Mouse (Mus musculus) neural tube, embryonic 12.5 days (tissue): ENCODE results near the gene Ezr. TPM values are rescaled to one million over a fixed set of nuclear protein-coding genes. Genes with fewer than 3 reads are reported as not detected.

Experiments
- ATAC-seq: fragments of 200-750 bp; cut with Nextera tagmentation; 2 replicates; pipeline ENCODE4 v1.8.0; 2017; ENCODE audit warnings: low read depth, mild to moderate bottlenecking, moderate TSS enrichment, moderate library complexity; ENCODE audit not compliant: low FRiP score
- H3K27ac ChIP-seq: fragments of 300-500 bp; sonication (generic); 2 replicates; pipeline ENCODE4 v1.5.1; 2016
- H3K27me3 ChIP-seq: fragments of 300-500 bp; sonication (generic); replicated peaks from 2 replicates; pipeline ENCODE4 v1.6.1; 2016; ENCODE audit warnings: mild to moderate bottlenecking
- H3K36me3 ChIP-seq: fragments of 300-500 bp; sonication (generic); 2 replicates; pipeline ENCODE4 v1.6.1; 2016; ENCODE audit warnings: mild to moderate bottlenecking
- H3K4me1 ChIP-seq: fragments of 300-500 bp; sonication (generic); 2 replicates; pipeline ENCODE4 v1.6.1; 2016
- H3K4me2 ChIP-seq: fragments of 300-500 bp; sonication (generic); replicated peaks from 2 replicates; pipeline ENCODE4 v1.6.1; 2016; ENCODE audit warnings: mild to moderate bottlenecking
- H3K4me3 ChIP-seq: fragments of 300-500 bp; sonication (generic); 2 replicates; pipeline ENCODE4 v1.5.1; 2016
- H3K9ac ChIP-seq: fragments of 300-500 bp; sonication (generic); 2 replicates; pipeline ENCODE4 v1.6.1; 2016; ENCODE audit warnings: mild to moderate bottlenecking
- H3K9me3 ChIP-seq: fragments of 300-500 bp; sonication (generic); 2 replicates; pipeline ENCODE4 v1.6.1; 2016; ENCODE audit warnings: mild to moderate bottlenecking
- WGBS: fragments of 180-500 bp; shearing (Covaris S2); methylation state at CpG from one replicate; pipeline ENCODE4 v1.1.7; 2016; 5-methylcytosine and 5-hydroxymethylcytosine counted together
- polyA plus RNA-seq: library from polyadenylated mRNA; unstranded; fragments of >200 nt; fragmentation: Nextera tagmentation; extraction: Ambion mirVana; gene quantifications from 2 replicates; pipeline ENCODE4 v1.2.1, GENCODE M21; 2016

Gene Ezr
- polyA plus RNA-seq, 1 experiment from 2014 or later: 87.8 TPM

DNA sequence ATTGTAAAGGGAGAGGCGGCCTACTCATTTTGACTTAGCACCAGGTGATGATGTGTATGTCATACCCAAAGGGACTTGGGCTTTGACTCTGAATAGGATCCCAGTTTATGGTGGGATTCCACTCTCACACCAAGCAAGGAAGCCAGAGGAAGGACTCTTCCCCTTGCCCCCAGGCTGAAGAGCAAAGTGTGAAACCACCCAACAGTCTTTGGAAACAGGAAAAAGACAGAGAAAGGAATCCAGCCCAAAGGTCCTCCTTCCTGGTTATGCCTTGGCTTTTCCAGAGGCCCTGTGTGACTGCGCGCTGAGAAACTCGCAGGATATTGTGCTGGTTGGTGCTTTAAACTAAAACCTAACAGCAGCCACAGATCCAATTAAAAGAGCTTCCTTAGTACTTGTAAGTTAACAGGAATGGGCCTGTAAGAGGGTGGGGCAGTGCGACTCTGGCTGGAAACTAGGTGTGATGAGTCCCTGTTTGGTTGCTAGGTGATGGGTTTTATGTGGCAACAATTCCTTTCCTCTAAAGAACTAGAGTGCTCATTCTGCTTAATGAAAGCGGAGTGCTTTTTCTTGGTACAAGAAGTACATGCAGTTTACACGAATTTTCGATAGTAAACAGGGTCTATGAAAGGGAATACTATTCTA, 26.1 kb upstream of the Ezr start:
- no peak for ATAC-seq
- no peak overlapping the region for H3K9ac ChIP-seq
- WGBS: 57% methylated on average over 8 of the region's 8 CpGs

GRCm38 (mm10) chr17:6807827-6808520, 25.4 kb upstream of the Ezr start:
- no peak overlapping the region for H3K4me3 ChIP-seq
- H3K27ac ChIP-seq: no peak overlapping the region
- ATAC-seq: no peak
- 83% methylated on average over 16 of the region's 16 CpGs for WGBS
- H3K9me3 ChIP-seq: no peaks in the 10 kb centered on the region
- H3K36me3 ChIP-seq: no peaks in the 10 kb centered on the region
- H3K27me3 ChIP-seq: no peaks in the 10 kb centered on the region
- H3K9ac ChIP-seq: no peak overlapping the region
- no peak overlapping the region for H3K4me2 ChIP-seq
- H3K4me1 ChIP-seq: peaks cover 16% of the 10 kb centered on the region

More for the DNA sequence above, 26.1 kb upstream of the Ezr start:
- H3K27me3 ChIP-seq: no peaks in the 10 kb centered on the region
- H3K36me3 ChIP-seq: no peaks in the 10 kb centered on the region
- peaks cover 16% of the 10 kb centered on the region for H3K4me1 ChIP-seq
- no peaks in the 10 kb centered on the region for H3K9me3 ChIP-seq
- H3K4me3 ChIP-seq: no peak overlapping the region
- H3K4me2 ChIP-seq: no peak overlapping the region
- H3K27ac ChIP-seq: no peak overlapping the region

- Histone ChIP-seq H3K9me3 (0 out of 2 replicates have a peak, but pooled peaks cover 5% of the 10 kb centered on the region), H3K4me1 (peaks cover 4% of the 10 kb centered on the region; the same call in 1 of the 2 replicates), H3K36me3 (no peaks in the 10 kb centered on the region), H3K4me3 (no peak overlapping the region), H3K27me3 (no peaks in the 10 kb centered on the region), H3K4me2 (no peak overlapping the region), H3K27ac (no peak overlapping the region), H3K9ac (no peak overlapping the region)
- WGBS: 77% methylated on average over 6 of the region's 6 CpGs
- no peak for ATAC-seq
These were observed 22.4 kb upstream of the Ezr start for GRCm38 (mm10) chr17:6804853-6805543.

- Histone ChIP-seq H3K4me2 (no peak overlapping the region), H3K4me3 (no peak overlapping the region), H3K9ac (no peak overlapping the region), H3K27ac (no peak overlapping the region), H3K36me3 (no peaks in the 10 kb centered on the region), H3K9me3 (0 out of 2 replicates have a peak, but pooled peaks cover 5% of the 10 kb centered on the region), H3K4me1 (peaks cover 4% of the 10 kb centered on the region; the same call in 1 of the 2 replicates), H3K27me3 (no peaks in the 10 kb centered on the region)
- no peak for ATAC-seq
- WGBS: 89% methylated on average over 6 of the region's 6 CpGs
These were observed 21.5 kb upstream of the Ezr start for GRCm38 (mm10) chr17:6804111-6804510.

DNA sequence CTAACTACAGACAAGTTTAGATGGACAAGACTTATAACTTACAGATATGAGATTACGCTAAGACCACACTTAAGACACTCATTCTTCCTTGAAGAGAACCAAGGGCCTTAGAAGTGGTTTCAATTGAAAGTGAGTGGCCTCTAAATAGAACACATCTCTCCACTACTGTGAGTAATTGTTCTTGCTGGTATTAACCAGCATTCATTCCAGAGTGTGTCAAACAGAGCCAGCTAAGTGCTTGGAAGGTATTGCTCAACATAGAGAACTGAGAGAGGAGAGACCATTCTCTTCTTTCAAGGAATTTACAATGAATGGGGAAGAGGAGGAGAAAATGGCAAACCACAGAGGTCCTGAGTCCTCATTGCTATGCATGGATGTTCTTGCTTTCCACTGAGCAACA, 21.0 kb upstream of the Ezr start:
- 98% methylated on average over 1 of the region's 1 CpGs for WGBS
- H3K4me1 ChIP-seq: peaks cover 3% of the 10 kb centered on the region; the same call in 1 of the 2 replicates

DNA sequence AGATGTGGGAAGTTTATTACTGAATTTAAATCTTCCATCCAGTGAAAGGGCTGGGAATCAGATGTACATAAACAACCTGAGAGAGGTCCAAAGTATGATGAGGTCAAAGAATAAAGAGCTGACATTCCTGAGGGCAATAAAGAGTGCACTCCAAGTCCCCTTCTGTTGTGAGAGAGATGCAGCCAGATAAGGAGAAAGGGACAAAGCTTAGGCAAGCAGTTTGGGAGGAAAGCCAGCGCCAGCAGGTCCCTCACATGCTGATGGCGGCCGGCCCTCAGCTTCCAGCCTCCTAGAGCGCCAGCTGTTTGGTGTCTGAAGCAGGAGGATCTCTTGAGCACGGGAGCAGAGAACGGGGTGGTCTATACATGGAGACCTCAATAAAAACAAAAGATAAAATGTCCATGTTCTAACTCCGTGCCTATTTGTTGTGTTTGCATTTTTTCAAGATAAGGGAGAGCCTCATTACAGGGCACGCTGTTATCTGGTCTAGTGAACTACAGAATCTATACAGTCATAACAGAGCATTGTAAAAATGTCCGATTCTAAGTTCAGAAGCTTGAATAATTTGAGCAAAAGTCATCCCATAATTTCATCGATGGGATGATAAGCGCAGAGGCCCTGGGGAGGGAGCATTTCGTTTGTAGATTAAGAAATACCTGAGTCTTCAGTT, 15.9 kb upstream of the Ezr start:
- Histone ChIP-seq H3K9ac (no peak overlapping the region), H3K4me2 (no peak overlapping the region), H3K4me3 (no peak overlapping the region), H3K27ac (no peak overlapping the region), H3K4me1 (peaks cover 5% of the 10 kb centered on the region; the same call in 1 of the 2 replicates), H3K27me3 (no peaks in the 10 kb centered on the region), H3K36me3 (no peaks in the 10 kb centered on the region), H3K9me3 (0 out of 2 replicates have a peak, but pooled peaks cover 5% of the 10 kb centered on the region)
- ATAC-seq: no peak
- 85% methylated on average over 12 of the region's 12 CpGs for WGBS

More for the DNA sequence above, 21.0 kb upstream of the Ezr start:
- Histone ChIP-seq H3K4me2 (no peak overlapping the region), H3K27ac (no peak overlapping the region), H3K9ac (no peak overlapping the region), H3K27me3 (no peaks in the 10 kb centered on the region), H3K4me3 (no peak overlapping the region), H3K36me3 (no peaks in the 10 kb centered on the region), H3K9me3 (0 out of 2 replicates have a peak, but pooled peaks cover 5% of the 10 kb centered on the region)
- no peak for ATAC-seq

- Histone ChIP-seq H3K27me3 (no peaks in the 10 kb centered on the region), H3K4me3 (no peak overlapping the region), H3K4me1 (peaks cover 5% of the 10 kb centered on the region; the same call in 1 of the 2 replicates), H3K27ac (no peak overlapping the region), H3K4me2 (no peak overlapping the region), H3K9me3 (0 out of 2 replicates have a peak, but pooled peaks cover 5% of the 10 kb centered on the region), H3K9ac (no peak overlapping the region), H3K36me3 (no peaks in the 10 kb centered on the region)
- WGBS: 92% methylated on average over 4 of the region's 4 CpGs
- no peak for ATAC-seq
These were observed 14.9 kb upstream of the Ezr start for GRCm38 (mm10) chr17:6797471-6797870.

DNA sequence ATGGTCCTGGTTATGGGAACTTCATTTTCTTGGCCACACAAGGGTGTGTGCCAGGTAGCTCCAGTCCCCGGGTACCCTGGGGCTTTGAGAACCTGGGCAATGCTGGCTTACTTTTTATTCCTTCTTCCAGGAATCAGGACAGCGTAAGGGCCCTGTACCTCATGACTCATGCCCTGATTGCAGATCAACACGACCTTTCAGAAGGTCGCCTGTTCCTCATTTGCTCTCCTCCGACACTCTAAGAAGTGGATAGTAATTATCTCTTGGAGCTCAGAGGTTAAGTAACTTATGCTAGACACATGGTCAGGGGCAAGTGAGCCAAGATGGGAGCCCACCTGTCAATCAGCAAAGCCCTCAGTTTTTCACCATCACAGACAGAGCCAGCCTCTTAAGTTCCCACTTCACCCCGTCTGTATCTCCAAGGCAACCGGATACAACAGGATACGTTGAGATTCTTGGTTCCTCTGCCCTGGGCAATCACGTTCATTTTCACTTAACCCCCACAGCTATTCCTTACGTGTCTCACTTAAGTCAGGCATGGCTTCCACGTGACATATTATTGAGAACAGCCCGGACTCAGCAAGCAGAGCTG, 11.7 kb upstream of the Ezr start:
- 0 out of 2 replicates have a peak overlapping the region, but pooled peaks have one; percentile 8 for H3K9ac ChIP-seq
- peaks cover 5% of the 10 kb centered on the region; the same call in 1 of the 2 replicates for H3K4me1 ChIP-seq
- no peaks in the 10 kb centered on the region for H3K36me3 ChIP-seq
- no peak for ATAC-seq
- no peaks in the 10 kb centered on the region for H3K9me3 ChIP-seq
- no peak overlapping the region for H3K4me2 ChIP-seq
- WGBS: 77% methylated on average over 12 of the region's 12 CpGs
- no peak overlapping the region for H3K27ac ChIP-seq
- no peaks in the 10 kb centered on the region for H3K27me3 ChIP-seq
- no peak overlapping the region for H3K4me3 ChIP-seq

DNA sequence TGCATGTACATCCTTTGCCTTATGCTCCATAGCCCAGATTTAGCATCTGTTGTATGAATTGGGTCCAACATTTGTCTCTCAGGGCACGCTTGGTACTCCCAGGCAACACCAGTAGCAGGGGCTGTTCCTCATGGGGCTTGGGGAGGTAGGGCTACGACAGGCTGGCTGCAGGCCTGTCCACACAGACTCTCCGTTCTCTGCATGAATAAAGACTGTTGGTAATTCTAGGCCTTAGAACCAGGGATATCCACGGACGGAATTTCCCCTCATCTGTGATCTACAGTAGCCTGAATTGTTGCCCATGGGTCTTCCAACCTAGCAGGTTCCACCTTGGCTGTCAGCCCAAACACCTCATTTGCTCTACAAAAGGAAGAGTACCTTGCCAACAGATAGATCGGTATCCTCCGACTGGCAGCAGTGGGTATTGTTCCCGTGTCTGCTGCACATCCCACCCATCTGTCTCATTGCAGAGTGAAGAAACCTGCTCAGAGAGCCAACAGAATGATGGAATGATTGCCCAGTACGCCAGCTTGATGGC, 7.1 kb upstream of the Ezr start:
- no peak overlapping the region for H3K27ac ChIP-seq

GRCm38 (mm10) chr17:6789103-6789502, 6.5 kb upstream of the Ezr start:
- H3K4me2 ChIP-seq: no peak overlapping the region
- no peak overlapping the region for H3K4me3 ChIP-seq
- H3K27me3 ChIP-seq: no peaks in the 10 kb centered on the region
- H3K9me3 ChIP-seq: no peaks in the 10 kb centered on the region
- no peak for ATAC-seq
- H3K9ac ChIP-seq: no peak overlapping the region
- H3K27ac ChIP-seq: no peak overlapping the region
- H3K36me3 ChIP-seq: no peaks in the 10 kb centered on the region
- no peaks in the 10 kb centered on the region for H3K4me1 ChIP-seq

More for the DNA sequence above, 7.1 kb upstream of the Ezr start:
- H3K36me3 ChIP-seq: no peaks in the 10 kb centered on the region
- no peak overlapping the region for H3K4me2 ChIP-seq
- peaks cover 3% of the 10 kb centered on the region; the same call in 1 of the 2 replicates for H3K4me1 ChIP-seq
- no peaks in the 10 kb centered on the region for H3K9me3 ChIP-seq
- no peaks in the 10 kb centered on the region for H3K27me3 ChIP-seq
- WGBS: 88% methylated on average over 9 of the region's 9 CpGs
- no peak overlapping the region for H3K9ac ChIP-seq
- ATAC-seq: no peak
- no peak overlapping the region for H3K4me3 ChIP-seq

DNA sequence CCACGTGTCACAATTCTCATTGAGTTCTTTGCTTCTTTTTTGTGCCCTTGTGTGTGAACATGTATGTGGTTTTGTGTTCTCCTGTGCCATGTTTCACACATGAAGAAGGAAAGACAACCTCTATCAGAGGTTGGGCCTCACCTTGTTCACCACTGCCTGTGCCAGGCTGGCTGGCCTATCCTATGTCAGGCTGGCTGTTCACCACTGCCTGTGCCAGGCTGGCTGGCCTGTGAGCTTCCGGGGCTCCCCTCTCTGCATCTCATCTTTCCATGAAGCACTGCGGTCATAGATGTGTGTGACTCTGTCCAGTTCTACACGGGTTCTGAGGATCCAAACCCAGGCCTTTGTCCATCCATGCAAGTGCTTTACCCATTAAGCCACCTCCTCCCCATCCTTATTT, 4.7 kb upstream of the Ezr start:
- H3K9me3 ChIP-seq: no peaks in the 10 kb centered on the region
- no peak overlapping the region for H3K4me2 ChIP-seq
- no peak for ATAC-seq
- H3K4me1 ChIP-seq: peaks cover 3% of the 10 kb centered on the region
- no peaks in the 10 kb centered on the region for H3K36me3 ChIP-seq
- H3K27me3 ChIP-seq: peaks cover 2% of the 10 kb centered on the region
- H3K4me3 ChIP-seq: no peak overlapping the region
- WGBS: 84% methylated on average over 4 of the region's 4 CpGs
- no peak overlapping the region for H3K9ac ChIP-seq
- no peak overlapping the region for H3K27ac ChIP-seq
